Mouse (Mus musculus): ENCODE results near the gene Kcnh1.

DNA sequence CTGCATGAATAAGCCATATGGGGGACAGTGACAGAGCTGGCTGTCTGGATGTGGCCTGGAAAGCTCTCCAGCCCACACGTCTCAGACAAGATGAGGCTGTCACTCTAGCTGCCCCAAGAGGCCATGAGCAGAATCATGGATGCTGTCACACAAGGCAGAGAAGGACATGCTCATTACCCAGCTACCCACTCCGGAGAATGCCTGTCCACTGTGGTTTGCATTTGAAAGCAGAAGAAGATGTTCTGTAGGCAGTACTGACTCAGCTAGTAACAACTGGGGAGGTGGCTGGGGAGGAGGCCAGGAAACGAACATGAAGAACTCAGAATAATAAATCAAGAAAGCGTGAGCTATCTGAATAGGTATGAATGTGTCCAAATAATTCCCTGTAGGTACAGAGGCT is 364.9 kb downstream of the Kcnh1 start:
- TF ChIP-seq POLR2A (IDR thresholded peaks at IDR 0.05; ENCODE audit: low read depth, low read length) (no peak), CTCF (IDR thresholded peaks at IDR 0.05; ENCODE audit: extremely low read depth, insufficient read depth, insufficient read length, insufficient replicate concordance) (no peak)
